Mouse (Mus musculus) layer of hippocampus, postnatal 10 days (tissue): ENCODE measurements at regions not wholly inside any gene's neighbourhood (a gene's known extent, or its start where the extent isn't known, plus 50 kb on each side); places are given as distances from the start of the nearest gene placed in this dataset.
"Not testable (repeated sequence)": the region's sequence is repeated elsewhere in the genome, so short reads cannot be mapped to it uniquely, and the experiment has no call there.

Source experiments
- DNase-seq, 2 experiments: peaks; one replicate each; pipeline ENCODE4 v3.0.0; 2021; ENCODE audit warnings: low spot score in 2 of 2

DNA sequence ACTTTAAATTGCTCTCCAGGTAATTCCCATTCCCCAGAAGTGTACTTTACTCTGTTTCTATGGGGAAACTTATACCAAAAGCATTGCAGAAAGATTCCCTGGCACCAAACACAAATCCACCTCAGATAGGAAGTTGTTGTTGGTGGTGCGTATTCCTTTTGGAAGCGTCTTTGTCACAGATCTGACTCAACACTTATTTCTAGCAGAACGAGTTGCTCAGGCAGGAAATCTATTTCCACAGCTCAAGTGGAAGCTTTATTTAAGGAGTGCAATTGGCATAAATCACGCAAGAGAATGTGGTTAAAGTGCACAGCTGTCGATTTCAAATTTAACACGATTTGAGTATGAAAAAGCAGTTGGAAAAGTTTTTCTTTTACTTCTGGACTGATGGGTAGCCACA lies 436.9 kb upstream of the Ghitm start:
- DNase-seq, result no peak

DNA sequence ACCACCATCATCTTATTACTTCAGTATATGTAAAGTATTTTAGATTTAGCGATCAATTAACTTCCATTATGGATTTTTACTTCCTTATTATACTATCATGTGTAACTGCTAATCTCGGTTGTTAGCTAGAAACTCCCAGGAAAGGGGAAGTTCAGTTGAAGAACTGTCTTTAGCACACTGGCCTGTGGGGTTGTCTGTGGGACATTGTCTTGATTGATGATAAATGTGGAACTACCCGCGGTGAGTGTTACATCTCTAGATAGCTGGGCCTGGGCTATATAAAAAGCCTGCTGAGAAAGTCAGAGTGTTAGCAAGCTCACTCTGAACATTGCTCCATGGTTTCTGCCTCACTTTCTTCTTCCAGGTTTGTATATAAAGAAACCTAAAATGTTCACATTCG lies 423.2 kb upstream of the Ghitm start:
- DNase-seq, result no peak

DNA sequence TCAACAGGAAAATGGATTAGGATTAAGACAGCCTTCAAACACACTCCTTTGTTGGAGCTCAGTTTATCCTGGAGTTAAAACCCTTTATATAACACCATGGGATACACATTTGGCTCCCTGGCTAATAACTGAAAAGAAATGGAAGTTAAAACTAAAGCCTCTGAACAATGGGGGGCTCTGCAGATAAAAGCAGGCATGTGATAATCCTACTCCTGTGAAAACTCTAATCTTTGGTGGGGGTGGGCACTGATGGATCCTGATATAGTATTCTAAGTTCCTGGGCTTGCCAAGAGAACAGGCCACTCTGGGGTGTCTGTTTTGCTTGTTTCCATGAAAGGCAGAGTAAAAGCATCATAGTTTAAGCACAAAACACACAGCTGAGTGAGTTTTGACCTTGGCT lies 388.5 kb upstream of the Ghitm start:
- DNase-seq, result no peak

DNA sequence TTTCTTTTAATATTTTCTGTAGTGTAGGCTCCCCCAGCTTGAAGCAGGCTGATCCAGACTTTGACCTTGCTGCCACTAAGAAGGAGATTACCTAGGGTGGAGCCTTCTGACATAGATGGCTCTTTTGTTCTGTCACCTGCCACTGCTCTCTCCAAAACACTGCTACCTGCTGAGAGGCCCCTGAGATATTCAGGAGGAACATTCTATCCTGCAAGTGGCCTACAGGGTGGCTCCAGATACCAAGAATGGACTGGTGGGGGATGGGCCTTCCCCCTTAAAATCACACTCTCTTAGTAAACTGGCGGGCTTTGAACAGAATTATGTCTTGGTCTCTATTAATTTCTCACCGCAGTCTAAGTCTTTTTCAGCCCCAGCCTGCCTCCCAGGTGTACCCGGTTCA lies 385.6 kb upstream of the Ghitm start:
- DNase-seq, result not testable (repeated sequence)

DNA sequence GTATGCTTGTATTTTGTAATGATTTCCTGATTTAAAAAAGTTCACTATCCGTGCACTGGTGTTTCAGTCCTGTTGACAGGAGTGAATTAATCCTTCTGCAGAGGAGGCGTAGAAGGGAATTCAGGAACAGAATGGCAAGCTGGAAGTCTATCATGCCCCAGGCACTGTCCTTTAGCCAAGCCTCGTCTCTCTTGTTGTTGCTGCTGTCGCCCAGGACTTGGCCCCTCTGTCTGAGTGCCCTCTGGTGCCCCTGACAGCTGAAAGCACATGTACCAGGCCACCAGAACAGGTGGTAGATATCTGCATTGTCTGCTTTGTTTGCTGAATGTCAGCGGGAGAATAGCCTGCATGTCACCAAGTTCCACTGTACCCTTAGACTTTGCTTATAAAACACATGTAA lies 370.2 kb upstream of the Ghitm start:
- DNase-seq, result no peak

- DNase-seq, result no peak
These were observed 355.6 kb upstream of the Ghitm start for GRCm38 (mm10) chr14:37490711-37491110.

- DNase-seq, result no peak
These were observed 350.2 kb upstream of the Ghitm start for GRCm38 (mm10) chr14:37485292-37485691.

GRCm38 (mm10) chr14:37477599-37477998 lies 342.5 kb upstream of the Ghitm start:
- DNase-seq, result no peak

DNA sequence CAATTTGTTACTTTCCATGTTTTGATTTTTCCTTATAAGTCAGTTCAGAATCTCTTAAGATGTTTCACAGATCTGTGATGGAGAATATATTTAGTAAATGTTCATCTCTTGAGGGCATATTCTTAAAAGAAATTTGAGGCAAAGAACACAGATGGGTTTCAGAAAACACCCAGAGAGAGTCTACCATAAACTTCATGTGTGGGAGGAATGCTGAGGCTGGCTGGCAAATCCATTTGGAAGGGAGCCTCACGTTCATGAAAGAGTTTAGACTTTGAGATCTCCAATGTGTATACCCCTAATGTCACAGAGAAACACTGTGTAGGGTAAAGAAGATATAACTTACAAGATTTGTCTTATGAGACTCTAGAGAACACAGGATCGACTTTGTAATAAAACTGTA lies 333.6 kb upstream of the Ghitm start:
- no peak for DNase-seq

- DNase-seq, result no peak
These were observed 305.8 kb upstream of the Ghitm start for GRCm38 (mm10) chr14:37440874-37441273.

DNA sequence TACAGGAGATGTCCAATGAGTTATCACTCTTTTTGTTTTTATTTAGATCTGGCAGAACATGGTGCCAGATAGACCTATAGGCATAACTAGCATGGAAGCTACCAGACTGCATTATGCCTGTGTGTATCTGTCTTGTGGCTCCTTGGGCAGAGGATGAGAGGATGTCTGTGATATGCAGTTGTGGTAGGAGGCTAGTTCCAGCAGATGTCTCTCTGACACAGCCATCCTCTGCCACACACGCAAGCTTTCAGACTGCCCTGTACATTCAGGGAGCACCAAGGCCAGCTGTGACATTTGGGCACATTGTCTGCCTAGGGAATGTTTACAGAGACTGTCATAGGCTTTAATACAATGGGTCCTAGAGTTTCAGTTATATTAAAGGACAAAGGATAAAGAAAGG lies 295.6 kb upstream of the Ghitm start:
- DNase-seq, result peak in 1 of 2 experiments; percentile 9

DNA sequence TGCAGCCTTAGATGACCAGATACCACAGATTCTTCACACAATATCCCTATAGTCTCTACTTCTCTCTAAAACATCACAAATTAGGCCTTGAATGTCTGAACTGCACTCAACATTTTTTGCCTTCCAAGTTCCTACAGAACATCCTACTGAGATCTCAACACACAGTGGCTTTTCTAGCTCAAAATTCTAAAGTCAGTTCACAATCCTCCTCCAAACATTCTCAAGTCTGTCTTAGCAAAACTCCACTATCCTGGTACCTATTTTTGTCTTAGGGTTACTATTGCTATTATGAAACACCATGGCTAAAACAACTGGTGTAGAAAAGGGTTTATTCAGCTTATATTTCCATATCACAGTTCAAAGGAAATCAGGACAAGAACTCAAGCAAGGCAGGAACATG lies 290.4 kb upstream of the Ghitm start:
- DNase-seq, result no peak

DNA sequence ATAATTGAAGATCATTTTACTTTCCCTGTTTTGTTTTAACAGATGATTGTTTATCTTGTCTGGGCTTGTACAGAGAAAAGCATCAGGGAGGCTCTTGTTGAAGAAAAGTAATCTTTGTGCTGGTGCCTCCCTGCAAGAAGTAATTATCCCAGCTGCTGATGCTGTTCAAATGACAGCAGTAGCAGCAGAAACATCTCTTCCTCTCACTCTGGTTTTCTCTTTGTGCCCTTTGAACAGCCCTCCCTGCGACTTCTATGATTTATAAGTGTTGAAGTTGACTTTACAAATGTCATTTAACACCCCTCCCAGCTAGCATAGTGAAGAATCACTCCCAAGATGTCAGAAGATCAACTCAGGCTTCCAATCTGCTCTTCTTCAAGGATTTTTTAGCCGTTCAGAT lies 286.5 kb upstream of the Ghitm start:
- no peak for DNase-seq

GRCm38 (mm10) chr14:37412583-37412982 lies 277.5 kb upstream of the Ghitm start:
- DNase-seq, result not testable (repeated sequence)

DNA sequence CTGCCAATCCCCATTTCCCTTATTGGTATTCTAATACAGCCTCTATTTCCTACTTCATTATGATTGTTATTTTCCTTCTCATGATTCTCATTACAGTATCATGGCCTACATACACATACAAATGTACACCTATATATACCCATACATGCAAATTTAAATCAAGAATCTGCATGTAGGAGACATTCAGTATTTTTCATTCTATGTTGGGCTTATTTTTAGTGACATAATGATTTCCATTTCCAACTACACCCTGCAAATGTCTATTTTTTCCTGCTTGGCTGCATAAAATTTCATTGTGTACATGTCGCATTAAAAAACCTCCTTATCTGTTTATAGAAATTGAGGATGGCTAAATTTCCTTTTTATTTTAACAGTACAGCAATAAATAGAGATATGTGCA lies 236.9 kb upstream of the Ghitm start:
- DNase-seq, result no peak

DNA sequence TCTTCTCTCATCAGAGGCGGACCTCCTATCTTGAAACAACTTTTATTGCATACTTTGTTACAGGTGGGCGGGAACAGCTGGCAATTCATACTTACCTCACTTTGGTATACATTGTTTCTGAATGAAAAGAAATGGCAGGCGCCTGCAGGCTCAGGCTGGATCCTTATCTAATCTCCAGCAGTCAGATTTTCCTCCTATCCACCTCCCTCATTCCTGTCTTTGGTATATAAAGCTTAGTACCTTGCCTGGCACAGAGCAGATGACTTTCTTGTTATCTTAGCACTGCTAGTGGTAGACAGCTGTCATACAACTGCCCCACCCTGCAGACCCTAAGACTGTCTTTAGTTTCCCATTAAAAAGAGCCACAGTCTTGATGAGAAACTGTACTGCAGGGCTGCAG lies 226.8 kb upstream of the Ghitm start:
- no peak for DNase-seq

GRCm38 (mm10) chr14:37355968-37356704 lies 221.1 kb upstream of the Ghitm start:
- DNase-seq, result peak; percentile 81 to 85

GRCm38 (mm10) chr14:37323392-37323791 lies 188.3 kb upstream of the Ghitm start:
- no peak for DNase-seq

DNA sequence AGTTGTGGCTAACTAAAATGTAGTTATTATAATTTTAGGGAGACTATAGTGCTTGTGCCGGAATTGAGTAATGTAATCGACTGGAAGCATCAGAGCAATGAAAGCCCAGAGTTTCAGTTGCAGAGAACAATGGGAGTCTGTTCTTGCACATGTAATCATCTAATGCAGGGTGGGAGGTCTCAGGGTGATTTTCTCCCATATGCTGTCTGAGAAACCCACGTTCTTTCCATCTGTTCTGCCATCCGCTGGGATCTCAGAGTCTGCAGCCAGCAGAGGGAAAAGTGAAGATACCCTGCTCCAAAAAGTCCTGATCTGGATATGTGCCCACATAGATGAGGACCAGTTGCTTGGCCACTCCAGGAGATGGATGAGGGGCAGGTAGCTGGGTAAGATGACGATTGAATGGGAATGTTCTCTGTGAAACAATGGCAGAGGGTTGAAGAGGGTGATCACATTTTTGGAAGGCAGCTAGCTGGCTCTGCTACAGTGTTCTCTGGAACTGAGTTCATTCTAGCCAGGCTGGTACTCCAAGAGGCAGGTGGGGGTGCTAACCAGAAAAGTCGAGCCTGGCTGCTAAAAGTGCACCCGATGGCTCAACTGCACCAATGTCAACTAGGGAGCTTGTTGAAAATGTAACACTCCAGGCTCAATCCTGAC lies 180.3 kb upstream of the Ghitm start:
- DNase-seq, result peak; percentile 35 to 41

DNA sequence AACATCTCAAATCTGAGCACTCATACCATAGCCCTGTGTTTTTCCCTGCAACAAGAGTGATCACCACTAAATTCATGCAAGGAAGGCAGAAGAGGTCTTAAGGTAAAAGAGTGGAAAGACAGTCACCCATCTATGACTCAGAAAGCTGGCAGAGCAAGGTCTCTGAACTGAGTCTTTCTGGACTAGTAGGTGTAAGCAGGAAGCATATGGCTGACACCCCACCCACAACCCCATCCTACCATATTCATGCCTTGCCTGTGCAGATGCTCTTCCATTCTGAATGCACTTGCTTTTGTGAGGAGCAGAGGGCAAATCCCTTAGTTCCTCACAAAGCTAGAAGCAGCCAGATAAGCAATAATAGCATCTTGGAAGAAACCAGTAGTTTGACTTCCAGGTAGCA lies 178.8 kb upstream of the Ghitm start:
- no peak for DNase-seq

GRCm38 (mm10) chr14:37312887-37313286 lies 177.8 kb upstream of the Ghitm start:
- DNase-seq, result no peak

- DNase-seq, result no peak
These were observed 171.7 kb upstream of the Ghitm start for GRCm38 (mm10) chr14:37306622-37307274.

GRCm38 (mm10) chr14:37298631-37299030 lies 163.6 kb upstream of the Ghitm start:
- DNase-seq, result no peak
